Mouse (Mus musculus): ENCODE measurements around the gene Rexo1. TPM values are rescaled to one million over a fixed set of nuclear protein-coding genes. Genes with fewer than 3 reads are reported as not detected.

The Rexo1 gene
- total RNA-seq, 2 experiments from 2014 or later, result 22.4 to 26.2 TPM

DNA sequence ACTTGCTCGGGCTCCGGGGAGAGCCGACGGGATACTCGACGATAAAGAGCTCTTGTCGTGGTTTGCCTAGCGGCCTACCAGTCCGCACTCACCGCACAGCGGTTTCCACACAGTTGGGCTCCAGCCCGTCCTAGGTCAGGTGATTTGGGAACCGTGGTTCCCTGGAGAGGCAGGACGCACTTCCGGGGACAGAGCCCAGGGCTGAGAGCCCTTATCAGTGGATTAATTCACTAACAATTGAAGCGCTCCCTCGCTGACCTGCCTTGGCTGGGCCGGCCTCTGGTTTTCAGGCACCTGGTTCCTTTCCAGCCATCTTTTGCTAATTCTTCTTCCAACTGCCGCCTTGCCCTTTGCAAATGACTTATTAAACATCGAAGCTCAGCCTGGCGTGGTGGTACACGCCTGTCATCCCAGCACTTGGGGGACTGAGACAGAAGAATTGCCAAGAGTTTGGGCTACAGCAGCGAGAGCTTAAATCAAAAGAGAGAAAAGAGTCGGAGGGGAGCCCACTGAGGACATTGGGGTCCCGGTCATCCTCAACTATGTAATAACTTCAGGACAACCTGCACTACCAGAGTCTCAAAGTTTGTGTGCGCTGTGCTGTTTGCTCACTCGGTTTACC, 57.6 kb downstream of the Rexo1 start:
- DNase-seq, result peak; percentile 52

DNA sequence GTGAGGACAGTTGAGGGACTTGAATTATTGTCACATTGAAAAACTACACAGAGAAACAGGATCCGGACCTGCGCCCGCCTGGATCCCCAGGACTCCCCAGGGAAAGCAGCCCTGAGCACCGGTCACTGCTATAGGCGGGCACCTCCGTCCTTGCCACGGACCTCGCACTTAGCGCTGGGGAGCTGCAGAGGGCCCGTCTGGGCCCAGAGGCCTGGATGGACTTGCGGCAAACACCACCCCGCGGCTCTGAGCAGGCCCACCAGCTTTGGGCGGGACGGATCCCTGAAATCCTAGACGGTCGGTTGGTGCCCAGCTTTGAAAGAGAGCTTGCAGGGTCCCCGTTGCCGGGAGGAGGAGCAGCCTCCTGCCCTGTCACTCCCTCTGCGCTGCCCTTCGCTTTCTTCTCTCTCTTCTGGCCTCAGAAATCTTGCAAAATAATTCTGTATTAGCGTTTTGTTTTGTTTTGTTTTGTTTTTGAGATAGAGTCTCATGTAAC, 58.5 kb downstream of the Rexo1 start:
- DNase-seq, result no peak

DNA sequence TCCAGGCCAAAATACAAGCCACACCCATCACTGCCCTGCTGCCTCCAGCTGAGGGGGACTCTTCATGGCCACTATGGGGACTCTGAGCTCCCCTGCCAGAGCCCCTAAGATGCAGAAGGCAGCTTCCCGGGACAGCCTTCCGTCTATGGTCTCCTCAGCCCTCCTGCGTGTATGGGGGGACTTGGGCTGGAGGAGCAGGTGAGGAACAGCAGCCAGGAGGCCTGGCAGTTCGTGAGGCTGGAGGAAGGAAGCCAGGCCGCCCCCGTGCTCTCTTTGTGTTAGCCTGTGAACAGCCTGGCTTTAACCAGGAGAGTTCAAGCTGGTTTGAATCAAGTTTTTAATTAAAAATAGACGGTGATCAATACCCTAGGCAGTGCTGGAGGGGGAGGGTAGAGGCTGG, 59.1 kb downstream of the Rexo1 start:
- no peak for DNase-seq

DNA sequence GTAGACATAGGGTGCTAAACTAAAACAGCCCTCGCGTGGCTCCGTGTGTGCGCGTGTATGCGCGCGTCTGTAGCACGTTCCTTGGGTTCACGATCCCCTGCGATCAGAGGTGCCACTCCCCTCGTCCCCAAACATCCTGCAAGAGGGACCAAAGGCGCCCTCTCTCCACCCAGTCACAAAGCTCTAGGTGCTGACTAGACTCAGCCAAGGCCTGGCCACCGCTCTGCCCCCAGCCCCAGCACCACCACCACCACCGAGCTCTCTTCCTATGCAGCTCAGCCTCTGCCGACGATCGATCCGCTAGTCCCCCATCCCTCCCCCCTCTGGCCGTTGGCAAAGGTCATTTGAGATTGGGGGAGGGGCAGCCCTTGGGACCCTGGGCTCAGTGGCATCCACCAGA, 64.9 kb downstream of the Rexo1 start:
- DNase-seq, result no peak

DNA sequence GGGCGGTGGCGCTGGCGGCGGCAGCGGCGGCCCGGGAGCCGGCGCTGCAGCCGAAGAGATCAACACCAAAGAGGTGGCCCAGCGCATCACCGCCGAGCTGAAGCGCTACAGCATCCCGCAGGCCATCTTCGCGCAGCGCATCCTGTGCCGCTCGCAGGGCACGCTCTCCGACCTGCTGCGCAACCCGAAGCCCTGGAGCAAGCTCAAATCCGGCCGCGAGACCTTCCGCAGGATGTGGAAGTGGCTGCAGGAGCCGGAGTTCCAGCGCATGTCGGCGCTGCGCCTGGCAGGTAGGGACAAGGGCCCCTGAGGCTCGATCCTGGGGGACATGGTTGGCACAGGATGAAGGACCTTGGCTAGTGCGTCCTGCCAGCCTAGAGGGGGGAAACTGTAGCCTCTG, 65.5 kb downstream of the Rexo1 start:
- no peak for DNase-seq

DNA sequence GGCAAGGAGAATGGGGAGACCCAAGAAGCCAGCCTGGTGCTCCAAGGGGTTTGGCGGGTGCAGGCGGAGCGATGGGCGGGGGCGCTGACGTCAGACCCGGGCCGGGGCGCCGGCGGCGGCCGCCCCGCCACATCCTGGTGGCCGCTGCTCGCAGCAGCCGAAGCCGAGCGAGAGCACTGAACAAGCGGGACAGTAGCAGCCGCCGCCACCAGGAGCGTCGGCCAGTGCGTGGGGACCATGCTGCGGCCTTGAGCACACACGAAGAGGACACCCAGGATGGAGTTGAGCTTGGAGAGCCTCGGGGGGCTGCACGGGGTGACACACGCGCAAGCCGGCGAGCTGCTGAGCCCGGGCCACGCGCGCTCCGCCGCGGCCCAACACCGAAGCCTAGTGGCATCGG, 66.6 kb downstream of the Rexo1 start, which contains the start of gene Onecut3:
Gene Onecut3, plus strand, starts transcription at position 104 of the 400 bp plus-strand sequence.
- peak; percentile 61 for DNase-seq

Small RNA genes within 50 kb of the gene (microRNA-seq; reads per million reads assigned to microRNA genes)
- 1.0 to 2.2 reads per million in 2 experiments for gene Mir6912

Other genes with a start within 250 kb of the Rexo1 start
- 10 to 100 TPM; 16.9 TPM for gene 2310011J03Rik, start 241.0 kb downstream of the Rexo1 start, total RNA-seq (2021)
- 1 to 10 TPM; 1.3 to 2.0 TPM for gene Pcsk4, start 232.1 kb downstream of the Rexo1 start, total RNA-seq (2021)
- 1 to 10 TPM; 1.6 to 1.8 TPM for gene Reep6, start 231.6 kb downstream of the Rexo1 start, total RNA-seq (2021)
- 10 to 100 TPM; 32.8 to 34.2 TPM for gene Adamtsl5, start 213.1 kb downstream of the Rexo1 start, total RNA-seq (2021)
- gene Plk5, start 205.1 kb downstream of the Rexo1 start, total RNA-seq (2021), result not detected
- gene Mex3d, start 173.9 kb downstream of the Rexo1 start, total RNA-seq (2021), result 10 to 100 TPM; 20.2 to 22.2 TPM
- gene Mbd3, start 162.0 kb downstream of the Rexo1 start, total RNA-seq (2021), result 100 to 1,000 TPM; 137 to 140 TPM
- gene Uqcr11, start 154.7 kb downstream of the Rexo1 start, total RNA-seq (2021), result 1,000 to 10,000 TPM; 1,257 to 1,372 TPM
- 10 to 100 TPM; 58.6 to 60.1 TPM for gene Tcf3, start 127.9 kb downstream of the Rexo1 start, total RNA-seq (2021)
- under 1 TPM in 1 of 2 experiments, not detected in 1; 0.05 TPM for gene Onecut3, start 66.7 kb downstream of the Rexo1 start, total RNA-seq (2021)
- not detected for gene Atp8b3, start 22.4 kb downstream of the Rexo1 start, total RNA-seq (2021)
- 10 to 100 TPM in 1 of 2 experiments, 1 to 10 TPM in 1; 9.6 to 10.4 TPM for gene Klf16, start 15.8 kb upstream of the Rexo1 start, total RNA-seq (2021)
- gene Abhd17a, start 28.8 kb upstream of the Rexo1 start, total RNA-seq (2021), result 10 to 100 TPM; 93.6 to 95.0 TPM
- gene Scamp4, start 41.3 kb upstream of the Rexo1 start, total RNA-seq (2021), result 10 to 100 TPM; 27.0 to 30.4 TPM
- gene Adat3, start 41.3 kb upstream of the Rexo1 start, total RNA-seq (2021), result 1 to 10 TPM; 2.6 to 2.9 TPM
- gene Gm49322, start 44.5 kb upstream of the Rexo1 start, total RNA-seq (2021), result 1 to 10 TPM in 1 of 2 experiments, under 1 TPM in 1; 0.79 to 1.2 TPM
- gene Csnk1g2, start 61.3 kb upstream of the Rexo1 start, total RNA-seq (2021), result 100 to 1,000 TPM; 142 to 162 TPM
- gene Btbd2, start 95.5 kb upstream of the Rexo1 start, total RNA-seq (2021), result 10 to 100 TPM; 42.2 to 42.4 TPM
- gene Mknk2, start 116.6 kb upstream of the Rexo1 start, total RNA-seq (2021), result 100 to 1,000 TPM; 105 TPM
- 10 to 100 TPM; 12.5 to 13.0 TPM for gene Mob3a, start 140.4 kb upstream of the Rexo1 start, total RNA-seq (2021)
- gene Izumo4, start 140.6 kb upstream of the Rexo1 start, total RNA-seq (2021), result 1 to 10 TPM; 3.2 to 4.6 TPM
- 10 to 100 TPM; 47.8 to 53.8 TPM for gene Ap3d1, start 180.7 kb upstream of the Rexo1 start, total RNA-seq (2021)
- 10 to 100 TPM; 75.6 to 76.8 TPM for gene Dot1l, start 193.6 kb upstream of the Rexo1 start, total RNA-seq (2021)
- 10 to 100 TPM; 46.0 to 51.7 TPM for gene Sf3a2, start 236.6 kb upstream of the Rexo1 start, total RNA-seq (2021)
- gene Plekhj1, start 237.1 kb upstream of the Rexo1 start, total RNA-seq (2021), result 10 to 100 TPM; 36.2 to 37.1 TPM
- 1 to 10 TPM in 1 of 2 experiments, under 1 TPM in 1; 0.61 to 1.0 TPM for gene Amh, start 243.7 kb upstream of the Rexo1 start, total RNA-seq (2021)